Mouse (Mus musculus): Measurements from ENCODE around the gene Scnm1.
"Not testable (repeated sequence)": the region's sequence is repeated elsewhere in the genome, so short reads cannot be mapped to it uniquely, and the experiment has no call there.

Gene Scnm1

DNA sequence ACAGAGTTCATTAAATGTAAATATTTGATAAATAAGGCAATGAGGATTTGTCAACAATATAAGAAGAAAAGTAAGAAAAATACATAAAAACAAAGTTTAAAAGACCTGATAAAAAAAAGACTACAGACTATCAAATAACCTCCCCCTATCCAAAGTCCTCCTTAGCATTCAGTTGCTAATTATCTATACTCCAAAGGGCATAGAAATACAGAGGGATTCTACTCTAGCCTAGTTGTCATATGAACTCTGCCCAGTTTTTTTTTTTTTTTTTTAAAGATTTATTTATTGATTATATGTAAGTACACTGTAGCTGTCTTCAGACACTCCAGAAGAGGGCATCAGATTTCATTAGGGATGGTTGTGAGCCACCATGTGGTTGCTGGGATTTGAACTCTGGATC is 26.5 kb downstream of the Scnm1 start:
- not testable (repeated sequence) for DNase-seq (ENCODE audit: low read depth, low spot score)

DNA sequence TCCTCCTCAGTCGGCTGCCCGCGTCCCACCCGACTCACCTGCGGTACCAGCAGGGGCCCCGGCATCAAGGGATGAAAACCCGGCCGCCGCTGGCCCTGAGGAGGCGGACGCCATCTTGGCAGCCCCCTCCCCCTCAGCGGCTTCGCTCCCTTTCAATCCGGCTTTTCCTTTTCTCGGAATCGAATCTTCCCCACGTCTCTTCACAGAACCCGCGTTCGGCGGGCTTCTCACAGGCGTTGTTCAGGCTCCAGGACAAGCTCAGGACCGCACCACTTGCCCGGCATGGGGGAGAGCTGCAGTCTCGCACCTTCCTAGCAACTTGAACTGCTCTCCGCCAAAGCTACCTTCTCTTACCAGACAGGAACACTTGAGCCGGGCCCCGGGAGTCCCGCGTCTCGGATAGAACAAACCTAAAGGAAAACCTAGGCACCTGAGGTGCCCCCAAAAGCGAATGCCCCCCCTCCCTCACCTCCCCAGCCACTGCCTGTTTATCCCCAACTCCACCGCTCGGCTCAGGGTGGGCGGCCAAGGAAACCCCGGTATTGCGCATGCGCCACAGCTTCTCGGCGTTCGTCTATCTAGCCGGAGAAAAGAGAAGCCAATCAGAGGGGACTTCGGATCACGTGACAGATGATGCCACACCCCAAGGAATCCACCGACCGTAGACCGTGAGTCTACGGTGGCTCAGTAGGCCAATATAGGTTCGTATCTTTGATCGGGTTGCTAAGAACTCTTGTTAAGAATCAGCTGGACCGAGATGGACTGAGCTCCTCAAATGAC is 27.3 kb downstream of the Scnm1 start, which contains the start of gene Pip5k1a:
Gene Pip5k1a, minus strand, starts transcription at position 593 of the 780 bp plus-strand sequence.
- peak; percentile 99 for DNase-seq (ENCODE audit: low read depth, low spot score)

DNA sequence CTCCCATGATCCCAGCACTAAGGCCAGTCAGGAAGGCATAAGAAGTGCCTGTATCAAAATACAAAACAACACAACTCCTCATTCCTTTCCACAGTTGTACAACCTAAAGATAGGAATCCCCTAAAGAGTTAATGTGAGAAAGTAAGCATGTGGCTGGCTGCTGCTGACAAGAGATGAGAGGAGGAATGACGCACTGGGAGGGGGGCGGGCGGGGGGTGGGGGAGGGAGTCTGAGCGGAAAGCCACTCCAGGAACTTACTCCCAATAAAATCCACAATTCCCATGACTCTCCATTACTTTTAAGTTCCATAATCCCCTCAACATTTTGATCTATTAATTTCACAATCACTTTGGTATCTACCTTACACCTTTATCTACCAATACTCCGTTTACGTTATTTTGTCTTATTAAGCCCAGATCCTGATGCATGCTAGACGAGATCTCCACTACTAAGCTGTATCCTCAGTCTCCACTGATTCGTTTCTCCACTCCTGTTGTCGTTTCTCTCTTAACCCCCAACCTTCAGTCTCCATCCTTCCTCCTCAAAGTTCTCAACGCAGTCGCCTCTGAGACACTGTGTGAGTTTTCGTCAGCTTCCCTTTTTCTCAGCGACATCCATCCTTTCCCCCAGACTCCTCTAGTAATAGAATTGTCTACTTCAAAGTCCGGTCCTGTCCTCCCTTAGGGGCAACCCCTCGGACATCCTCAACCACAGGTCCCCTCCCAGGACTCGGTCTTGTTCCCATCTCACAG is 28.0 kb downstream of the Scnm1 start:
- DNase-seq (ENCODE audit: low read depth, low spot score), result no peak

DNA sequence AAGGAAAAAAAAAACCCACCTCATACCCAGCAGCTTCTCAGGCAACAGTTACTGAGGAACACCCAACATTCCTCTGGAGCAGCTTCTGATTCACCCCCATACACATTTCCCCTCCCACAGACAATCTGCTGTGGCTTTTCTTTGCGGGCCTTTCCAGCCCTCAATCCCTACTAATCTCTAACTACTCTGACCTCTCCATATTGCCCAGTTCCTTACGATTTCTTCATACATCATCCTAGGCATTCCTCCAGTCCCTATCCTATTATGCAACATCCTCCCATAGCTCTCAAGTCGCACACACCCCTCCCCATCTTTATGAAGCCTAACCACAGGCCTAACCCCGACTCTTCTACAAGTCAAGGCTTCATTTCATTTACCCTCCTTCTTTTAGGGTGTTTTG is 28.7 kb downstream of the Scnm1 start:
- no peak for DNase-seq (ENCODE audit: low read depth, low spot score)

DNA sequence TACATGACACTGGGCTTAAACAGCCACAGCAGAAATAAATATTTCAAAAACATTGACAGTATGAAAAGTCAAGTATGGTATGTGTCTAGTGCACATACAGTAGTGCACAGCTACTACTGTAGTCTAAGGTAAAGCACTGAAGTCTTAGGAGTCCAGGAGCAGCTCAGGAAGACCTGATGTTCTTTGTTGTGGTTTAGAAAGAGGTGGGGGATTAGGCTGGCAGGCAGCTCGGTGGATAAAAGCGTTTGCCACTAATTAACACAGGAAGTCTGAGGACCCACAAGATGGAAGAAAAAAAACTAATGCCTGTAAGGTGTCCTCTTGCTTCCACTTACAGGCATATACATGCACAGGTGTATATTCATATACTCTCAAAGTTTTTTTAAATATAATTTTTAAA is 33.0 kb downstream of the Scnm1 start:
- DNase-seq (ENCODE audit: low read depth, low spot score), result peak; percentile 54

DNA sequence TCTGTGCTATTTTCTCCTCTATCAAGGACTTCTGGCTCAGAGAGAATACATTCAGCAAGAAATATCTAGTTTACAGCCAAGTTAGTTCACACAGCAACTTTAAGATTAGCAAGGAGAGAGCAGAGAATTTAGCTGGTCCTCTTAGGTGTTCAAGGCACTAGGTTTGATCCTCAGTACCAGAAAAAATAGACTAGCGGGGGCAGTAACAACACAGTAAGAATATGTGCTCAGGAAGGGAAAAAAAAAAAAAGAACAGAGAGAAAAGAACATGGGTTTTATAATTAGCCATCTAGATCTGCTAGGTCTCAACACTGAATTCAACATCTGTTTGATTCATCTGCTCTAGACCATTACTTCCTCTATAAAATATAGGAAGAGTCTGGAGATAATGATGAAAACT is 45.7 kb downstream of the Scnm1 start:
- DNase-seq (ENCODE audit: low read depth, low spot score), result no peak

All from CD4-positive helper T cell, adult 2 months (primary cell).